8 mouse cellular contexts compared by ENCODE assay signal in the genomic region with DNA sequence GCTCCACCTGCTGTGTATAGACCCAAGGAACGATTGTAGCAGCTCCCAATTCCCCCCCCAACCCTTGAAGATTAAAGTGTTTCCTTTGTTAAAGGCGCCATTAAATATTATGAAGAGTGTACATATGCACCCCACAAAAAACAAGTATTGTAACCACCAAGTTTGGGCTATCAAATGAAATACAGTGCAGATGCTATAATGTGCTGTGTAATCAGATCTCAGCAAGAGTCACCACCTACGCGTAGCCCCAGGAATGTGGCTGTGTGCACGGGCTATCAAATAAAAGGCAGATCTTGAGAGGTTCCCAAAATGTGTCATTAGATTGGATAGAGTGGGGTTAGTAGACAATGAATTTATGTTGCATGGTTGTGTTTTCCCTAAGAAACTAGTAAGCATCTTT. TPM values are rescaled to one million over a fixed set of nuclear protein-coding genes. Genes with fewer than 3 reads are reported as not detected.
DNase-seq lines count a peak whose midpoint lies in the region; ATAC-seq and TF ChIP-seq lines count a peak whose summit lies in the region.

No protein-coding gene starts in this region.

- peak overlapping the region; percentile 95 for H3K4me2 ChIP-seq in kidney, embryonic 16.5 days (replicated peaks; ENCODE audit: low read depth, low read length)
- H3K4me2 ChIP-seq in intestine, embryonic 16.5 days (ENCODE audit: low read depth, low read length) = peak overlapping the region; percentile 67

- peak overlapping the region; percentile 70 for H3K4me3 ChIP-seq in kidney, embryonic 16.5 days (ENCODE audit: low read length)
- peak overlapping the region; percentile 83 for H3K4me3 ChIP-seq in cortical plate, adult 2 months (ENCODE audit: insufficient read depth, low read length)
- peak overlapping the region; percentile 66 for H3K4me3 ChIP-seq in intestine, embryonic 16.5 days (ENCODE audit: low read length)

- H3K9me3 ChIP-seq in kidney, embryonic 16.5 days (ENCODE audit: low read length) = no peaks in the 10 kb centered on the region
- H3K9me3 ChIP-seq in intestine, embryonic 16.5 days (ENCODE audit: control insufficient read depth, low read length) = no peaks in the 10 kb centered on the region

- H3K27ac ChIP-seq in kidney, embryonic 16.5 days (ENCODE audit: low read length) = no peak overlapping the region
- H3K27ac ChIP-seq in cortical plate, adult 2 months (ENCODE audit: insufficient read depth, low read length) = no peak overlapping the region
- H3K27ac ChIP-seq in intestine, embryonic 16.5 days (ENCODE audit: low read length) = no peak overlapping the region

- 17% methylated on average over 5 of the region's 5 CpGs for WGBS in kidney, embryonic 16.5 days
- WGBS in intestine, embryonic 16.5 days = 19% methylated on average over 5 of the region's 5 CpGs

- no peaks in the 10 kb centered on the region for H3K27me3 ChIP-seq in kidney, embryonic 16.5 days (ENCODE audit: insufficient read depth, low read length)
- H3K27me3 ChIP-seq in intestine, embryonic 16.5 days (replicated peaks; ENCODE audit: control insufficient read depth, insufficient read depth, low read length) = no peaks in the 10 kb centered on the region

- H3K36me3 ChIP-seq in kidney, embryonic 16.5 days (ENCODE audit: insufficient read depth, low read length) = peaks cover 6% of the 10 kb centered on the region; the same call in 1 of the 2 replicates
- H3K36me3 ChIP-seq in intestine, embryonic 16.5 days (ENCODE audit: control insufficient read depth, insufficient read depth, low read length) = peaks cover 4% of the 10 kb centered on the region; the same call in 1 of the 2 replicates

- peaks cover 10% of the 10 kb centered on the region; the same call in 1 of the 2 replicates for H3K4me1 ChIP-seq in kidney, embryonic 16.5 days (ENCODE audit: insufficient read depth, low read length)
- H3K4me1 ChIP-seq in cortical plate, adult 2 months (ENCODE audit: control insufficient read depth, insufficient read depth, low read length) = no peaks in the 10 kb centered on the region
- H3K4me1 ChIP-seq in intestine, embryonic 16.5 days (ENCODE audit: control insufficient read depth, insufficient read depth, low read length) = peaks cover 7% of the 10 kb centered on the region; the same call in 1 of the 2 replicates

- H3K9ac ChIP-seq in kidney, embryonic 16.5 days (replicated peaks; ENCODE audit: low read length) = no peak overlapping the region; the same call in 1 of the 2 replicates
- H3K9ac ChIP-seq in intestine, embryonic 16.5 days (ENCODE audit: low read depth, low read length) = no peak overlapping the region

- no peak for TF ChIP-seq POLR2A in cortical plate, adult 2 months (IDR thresholded peaks at IDR 0.05; ENCODE audit: extremely low read depth, insufficient read depth, low read length)

- no peak for DNase-seq in kidney, postnatal 14 days
- peak; percentile 36 for DNase-seq in naive thymus-derived CD4-positive, alpha-beta T cell, adult 2 months (ENCODE audit: low read depth)
- DNase-seq in adipocyte (ENCODE audit: low spot score) = no peak
- DNase-seq in right cerebral cortex, postnatal 36 days (ENCODE audit: low spot score in 2 of 2) = no peak
- DNase-seq in layer of hippocampus, adult 11-12 months (ENCODE audit: low spot score) = no peak

- no peak for TF ChIP-seq CTCF in cortical plate, adult 2 months (IDR thresholded peaks at IDR 0.05; ENCODE audit: extremely low read depth, insufficient read depth, low read length)

- ATAC-seq in kidney, embryonic 16.5 days (ENCODE audit: low FRiP score, low TSS enrichment) = no peak
- ATAC-seq in intestine, embryonic 16.5 days = no peak

RNA-seq across cellular contexts. Expression of gene Map3k13, which starts 0.9 kb away (rescaled TPM):
- 1.0 and 1.2 TPM in 2 replicates for polyA plus RNA-seq in kidney, embryonic 16.5 days (2015; fragmentation: Nextera tagmentation; extraction: Ambion mirVana)
- polyA plus RNA-seq in cortical plate, adult 2 months (2012; rRNA removed) = 8.1 and 8.3 TPM in 2 replicates
- 2.2 and 2.8 TPM in 2 replicates for polyA plus RNA-seq in intestine, embryonic 16.5 days (2015; fragmentation: Nextera tagmentation; extraction: Ambion mirVana)

RNA-seq across cellular contexts. Expression of gene Ehhadh, which starts 7.5 kb away (rescaled TPM):
- 5.6 and 6.7 TPM in 2 replicates for polyA plus RNA-seq in kidney, embryonic 16.5 days (2015; fragmentation: Nextera tagmentation; extraction: Ambion mirVana)
- 2.9 and 3.3 TPM in 2 replicates for polyA plus RNA-seq in cortical plate, adult 2 months (2012; rRNA removed)
- 20.2 and 25.9 TPM in 2 replicates for polyA plus RNA-seq in intestine, embryonic 16.5 days (2015; fragmentation: Nextera tagmentation; extraction: Ambion mirVana)
